16 mouse cellular contexts compared by ENCODE assay signal in the genomic region with DNA sequence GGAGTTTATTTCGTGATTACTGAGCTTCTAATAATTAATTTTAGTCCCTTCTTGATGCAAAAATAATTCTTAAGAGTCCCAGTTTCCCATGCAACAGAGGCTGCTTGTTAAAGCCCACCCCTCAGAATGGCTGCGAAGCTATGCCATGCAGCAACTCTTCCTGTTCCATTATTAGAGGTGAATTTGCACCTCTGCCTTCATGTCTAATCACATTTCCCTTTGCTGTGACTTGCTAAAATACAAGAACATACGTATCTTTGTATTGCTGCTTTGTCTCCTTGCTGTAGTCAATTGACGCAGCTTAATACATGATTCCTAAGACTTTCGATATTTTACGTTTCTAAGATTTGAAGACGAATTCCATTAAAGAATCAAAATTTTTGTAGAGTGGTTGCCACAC. TPM values are rescaled to one million over a fixed set of nuclear protein-coding genes. Genes with fewer than 3 reads are reported as not detected.
DNase-seq lines count a peak whose midpoint lies in the region; ATAC-seq and TF ChIP-seq lines count a peak whose summit lies in the region.
"Had no signal": no experiment of that assay in that cellular context is flagged by ENCODE, and none has a peak within 500 bp of the region (broad histone marks: within the 10 kb centered on the region; RNA-seq: fewer than 3 reads in every experiment).

No protein-coding gene starts in this region.

- H3K9me3 ChIP-seq in heart, embryonic 10.5 days: no peaks in the 10 kb centered on the region
- H3K9me3 ChIP-seq in midbrain, embryonic 11.5 days (ENCODE audit: control insufficient read depth, low read length): no peaks in the 10 kb centered on the region
- H3K9me3 ChIP-seq in midbrain, embryonic 16.5 days (replicated peaks; ENCODE audit: control insufficient read depth, low read length, poor library complexity, severe bottlenecking): no peaks in the 10 kb centered on the region
- H3K9me3 ChIP-seq in forebrain, postnatal 0 days (ENCODE audit: low read length): no peaks in the 10 kb centered on the region
- H3K9me3 ChIP-seq: kidney, embryonic 15.5 days; limb, embryonic 13.5 days had no signal

- H3K4me3 ChIP-seq in heart, embryonic 10.5 days: peak overlapping the region; percentile 72; the same call in 1 of the 2 replicates
- H3K4me3 ChIP-seq in heart, adult 2 months: no peak overlapping the region
- no peak overlapping the region for H3K4me3 ChIP-seq in midbrain, embryonic 11.5 days (ENCODE audit: low read depth, low read length)
- no peak overlapping the region for H3K4me3 ChIP-seq in midbrain, embryonic 16.5 days (ENCODE audit: low read depth, low read length)
- no peak overlapping the region for H3K4me3 ChIP-seq in forebrain, postnatal 0 days (ENCODE audit: low read depth, low read length)

- no peak for TF ChIP-seq CTCF in heart, adult 2 months (IDR thresholded peaks at IDR 0.05)
- TF ChIP-seq CTCF in forebrain, postnatal 0 days (IDR thresholded peaks at IDR 0.05; ENCODE audit: low read depth): no peak

- no peak overlapping the region for H3K9ac ChIP-seq in heart, adult 2 months (ENCODE audit: low read depth, low read length)
- peak overlapping the region; percentile 13; the same call in 1 of the 2 replicates for H3K9ac ChIP-seq in midbrain, embryonic 11.5 days (ENCODE audit: low read length)
- no peak overlapping the region for H3K9ac ChIP-seq in midbrain, embryonic 16.5 days (ENCODE audit: low read depth, low read length)
- H3K9ac ChIP-seq in forebrain, postnatal 0 days: no peak overlapping the region

- WGBS in heart, embryonic 10.5 days: 73% methylated on average over 7 of the region's 7 CpGs
- 97% methylated on average over 7 of the region's 7 CpGs for WGBS in heart, adult 2 months
- 21% methylated on average over 7 of the region's 7 CpGs for WGBS in midbrain, embryonic 11.5 days
- WGBS in midbrain, embryonic 16.5 days: 61% methylated on average over 7 of the region's 7 CpGs
- WGBS in forebrain, postnatal 0 days: 65% methylated on average over 7 of the region's 7 CpGs

- DNase-seq in heart, embryonic 10.5 days (ENCODE audit: low spot score): peak; percentile 67
- no peak for DNase-seq in heart, adult 2 months
- peak; percentile 94 for DNase-seq in midbrain, embryonic 11.5 days (ENCODE audit: low spot score, missing footprints)
- peak; percentile 51 for DNase-seq in forebrain, postnatal 0 days
- peak; percentile 33 for DNase-seq in retina, postnatal 1 day
- DNase-seq in spleen, postnatal 36 days (ENCODE audit: low spot score in 2 of 2): no peak
- DNase-seq in left cerebral cortex, postnatal 4 days: no peak
- DNase-seq: adrenal gland, postnatal 25 days; gastrocnemius, postnatal 25 days; liver, postnatal 0 days; right cerebral cortex, adult 18-20 months had no signal

- H3K27ac ChIP-seq in heart, embryonic 10.5 days: peak overlapping the region; percentile 98
- H3K27ac ChIP-seq in heart, adult 2 months: no peak overlapping the region
- H3K27ac ChIP-seq in midbrain, embryonic 11.5 days (ENCODE audit: low read depth, low read length): peak overlapping the region; percentile 85; the same call in 1 of the 2 replicates
- no peak overlapping the region for H3K27ac ChIP-seq in midbrain, embryonic 16.5 days (ENCODE audit: low read length)
- no peak overlapping the region for H3K27ac ChIP-seq in forebrain, postnatal 0 days (ENCODE audit: low read depth, low read length)

- H3K36me3 ChIP-seq in heart, embryonic 10.5 days: no peaks in the 10 kb centered on the region
- H3K36me3 ChIP-seq in heart, adult 2 months (ENCODE audit: control insufficient read depth, insufficient read depth, low read length): no peaks in the 10 kb centered on the region
- H3K36me3 ChIP-seq in midbrain, embryonic 11.5 days (ENCODE audit: control insufficient read depth, insufficient read depth, low read length): no peaks in the 10 kb centered on the region
- no peaks in the 10 kb centered on the region for H3K36me3 ChIP-seq in midbrain, embryonic 16.5 days (ENCODE audit: control insufficient read depth, insufficient read depth, low read length)
- no peaks in the 10 kb centered on the region for H3K36me3 ChIP-seq in forebrain, postnatal 0 days (ENCODE audit: insufficient read depth)
- H3K36me3 ChIP-seq: kidney, embryonic 15.5 days; limb, embryonic 13.5 days had no signal

- H3K27me3 ChIP-seq in heart, embryonic 10.5 days (ENCODE audit: insufficient read depth, poor library complexity, severe bottlenecking): no peaks in the 10 kb centered on the region
- H3K27me3 ChIP-seq in heart, adult 2 months (ENCODE audit: control insufficient read depth, insufficient read depth, low read length): no peaks in the 10 kb centered on the region
- no peaks in the 10 kb centered on the region for H3K27me3 ChIP-seq in midbrain, embryonic 11.5 days (ENCODE audit: control insufficient read depth, insufficient read depth, low read length)
- H3K27me3 ChIP-seq in midbrain, embryonic 16.5 days (ENCODE audit: control insufficient read depth, insufficient read depth, low read depth, low read length): no peaks in the 10 kb centered on the region
- no peaks in the 10 kb centered on the region for H3K27me3 ChIP-seq in forebrain, postnatal 0 days (ENCODE audit: insufficient read depth, low read length)
- H3K27me3 ChIP-seq: kidney, embryonic 15.5 days; limb, embryonic 13.5 days had no signal

- TF ChIP-seq EP300 in heart, adult 2 months (IDR thresholded peaks at IDR 0.05; ENCODE audit: insufficient read depth, low read depth, low read length): no peak

- TF ChIP-seq POLR2A in heart, adult 2 months (IDR thresholded peaks at IDR 0.05; ENCODE audit: insufficient read depth, low read depth, low read length): no peak

- ATAC-seq in midbrain, embryonic 11.5 days (ENCODE audit: low FRiP score): no peak
- ATAC-seq in midbrain, embryonic 16.5 days: no peak
- no peak for ATAC-seq in forebrain, postnatal 0 days
- ATAC-seq: liver, postnatal 0 days had no signal

- H3K79me2 ChIP-seq in heart, adult 2 months (replicated peaks; ENCODE audit: control insufficient read depth, insufficient read depth, low read length): no peaks in the 10 kb centered on the region

- intact Hi-C loops in heart, adult 2 months (cut with DNase I): loop anchor here (2.0 to 10.0 kb wide), 6 partner anchors 27 to 738 kb away; a partner anchor contains a TSS
- intact Hi-C loops in left cerebral cortex, postnatal 4 days (cut with DNase I): loop anchor here (10.0 kb wide), 2 partner anchors 595 to 665 kb away; a partner anchor contains a TSS

- peak overlapping the region; percentile 99 for H3K4me2 ChIP-seq in midbrain, embryonic 11.5 days
- H3K4me2 ChIP-seq in midbrain, embryonic 16.5 days (ENCODE audit: low read length): no peak overlapping the region
- H3K4me2 ChIP-seq in forebrain, postnatal 0 days (ENCODE audit: low read depth): no peak overlapping the region

- peaks cover 50% of the 10 kb centered on the region for H3K4me1 ChIP-seq in heart, embryonic 10.5 days
- peaks cover 3% of the 10 kb centered on the region for H3K4me1 ChIP-seq in heart, adult 2 months (ENCODE audit: control insufficient read depth, insufficient read depth, low read length)
- peaks cover 35% of the 10 kb centered on the region for H3K4me1 ChIP-seq in midbrain, embryonic 11.5 days (ENCODE audit: control insufficient read depth, insufficient read depth, low read length)
- H3K4me1 ChIP-seq in midbrain, embryonic 16.5 days (ENCODE audit: control insufficient read depth, insufficient read depth, low read length): peaks cover 33% of the 10 kb centered on the region
- peaks cover 20% of the 10 kb centered on the region for H3K4me1 ChIP-seq in forebrain, postnatal 0 days (ENCODE audit: insufficient read depth)

RNA-seq across cellular contexts. Expression of a gene that starts 7.9 kb away (rescaled TPM):
- polyA plus RNA-seq in heart, embryonic 10.5 days (2016; fragmentation: Nextera tagmentation; extraction: Ambion mirVana): 14.5 and 14.9 TPM in 2 replicates
- 1 to 10 TPM; 3.4 to 4.5 TPM for total RNA-seq in heart, adult 2 months (2021)
- 2.2 and 3.9 TPM in 2 replicates for polyA plus RNA-seq in heart, adult 2 months (2012; rRNA removed)
- polyA plus RNA-seq in midbrain, embryonic 11.5 days (2014; fragmentation: Nextera tagmentation; extraction: Ambion mirVana): 10.5 and 11.6 TPM in 2 replicates
- 7.5 and 10.8 TPM in 2 replicates for polyA plus RNA-seq in midbrain, embryonic 16.5 days (2015; fragmentation: Nextera tagmentation; extraction: Ambion mirVana)
- 2.6 and 3.5 TPM in 2 replicates for total RNA-seq in forebrain, postnatal 0 days (2014; rRNA removed)
- polyA plus RNA-seq in forebrain, postnatal 0 days (2015; fragmentation: Nextera tagmentation; extraction: Ambion mirVana): 10.1 and 11.8 TPM in 2 replicates
- 1 to 10 TPM; 3.2 to 5.2 TPM for total RNA-seq in left cerebral cortex, postnatal 4 days (2021)

RNA-seq across cellular contexts. Expression of a gene that starts 19.2 kb away (rescaled TPM):
- polyA plus RNA-seq in heart, embryonic 10.5 days (2016; fragmentation: Nextera tagmentation; extraction: Ambion mirVana): 6.7 and 9.4 TPM in 2 replicates
- 1 to 10 TPM; 1.7 to 4.5 TPM for total RNA-seq in heart, adult 2 months (2021)
- 2.0 and 3.7 TPM in 2 replicates for polyA plus RNA-seq in heart, adult 2 months (2012; rRNA removed)
- 22.9 and 23.4 TPM in 2 replicates for polyA plus RNA-seq in midbrain, embryonic 11.5 days (2014; fragmentation: Nextera tagmentation; extraction: Ambion mirVana)
- 5.0 and 7.4 TPM in 2 replicates for polyA plus RNA-seq in midbrain, embryonic 16.5 days (2015; fragmentation: Nextera tagmentation; extraction: Ambion mirVana)
- total RNA-seq in forebrain, postnatal 0 days (2014; rRNA removed): 11.4 and 12.6 TPM in 2 replicates
- polyA plus RNA-seq in forebrain, postnatal 0 days (2015; fragmentation: Nextera tagmentation; extraction: Ambion mirVana): 4.3 and 4.9 TPM in 2 replicates
- 10 to 100 TPM; 11.6 to 13.9 TPM for total RNA-seq in left cerebral cortex, postnatal 4 days (2021)

RNA-seq across cellular contexts. Expression of a gene that starts 25.4 kb away (rescaled TPM):
- polyA plus RNA-seq in heart, embryonic 10.5 days (2016; fragmentation: Nextera tagmentation; extraction: Ambion mirVana): 39.8 and 54.8 TPM in 2 replicates
- 10 to 100 TPM; 32.5 to 32.8 TPM for total RNA-seq in heart, adult 2 months (2021)
- polyA plus RNA-seq in heart, adult 2 months (2012; rRNA removed): 20.6 and 23.3 TPM in 2 replicates
- polyA plus RNA-seq in midbrain, embryonic 11.5 days (2014; fragmentation: Nextera tagmentation; extraction: Ambion mirVana): 54.1 and 57.2 TPM in 2 replicates
- 43.7 and 45.8 TPM in 2 replicates for polyA plus RNA-seq in midbrain, embryonic 16.5 days (2015; fragmentation: Nextera tagmentation; extraction: Ambion mirVana)
- total RNA-seq in forebrain, postnatal 0 days (2014; rRNA removed): 27.3 and 31.3 TPM in 2 replicates
- 15.9 and 27.4 TPM in 2 replicates for polyA plus RNA-seq in forebrain, postnatal 0 days (2015; fragmentation: Nextera tagmentation; extraction: Ambion mirVana)
- 10 to 100 TPM; 50.4 to 59.6 TPM for total RNA-seq in left cerebral cortex, postnatal 4 days (2021)

RNA-seq across cellular contexts. Expression of a gene that starts 32.9 kb away (rescaled TPM):
- not detected in 2 replicates for polyA plus RNA-seq in heart, embryonic 10.5 days (2016; fragmentation: Nextera tagmentation; extraction: Ambion mirVana)
- not detected for total RNA-seq in heart, adult 2 months (2021)
- polyA plus RNA-seq in heart, adult 2 months (2012; rRNA removed): 0.51 TPM in 1 of 2 replicates, not detected in the other
- not detected in 2 replicates for polyA plus RNA-seq in midbrain, embryonic 11.5 days (2014; fragmentation: Nextera tagmentation; extraction: Ambion mirVana)
- not detected in 2 replicates for polyA plus RNA-seq in midbrain, embryonic 16.5 days (2015; fragmentation: Nextera tagmentation; extraction: Ambion mirVana)
- total RNA-seq in forebrain, postnatal 0 days (2014; rRNA removed): not detected in 2 replicates
- not detected in 2 replicates for polyA plus RNA-seq in forebrain, postnatal 0 days (2015; fragmentation: Nextera tagmentation; extraction: Ambion mirVana)
- total RNA-seq in left cerebral cortex, postnatal 4 days (2021): not detected
- total RNA-seq: adrenal gland, postnatal 25 days; gastrocnemius, postnatal 25 days; layer of hippocampus, postnatal 10 days had no signal
- polyA plus RNA-seq: kidney, embryonic 15.5 days; limb, embryonic 13.5 days; liver, postnatal 0 days; spleen, adult 2 months had no signal

Comparison
In these comparisons a context has a peak if more than half of its experiments do, and no peak if none do; other contexts are left out.
1. DNase-seq: peak in heart, embryonic 10.5 days (single experiment), midbrain, embryonic 11.5 days (single experiment), forebrain, postnatal 0 days (single experiment) and retina, postnatal 1 day (single experiment); none in heart, adult 2 months (0 of 2), spleen, postnatal 36 days (0 of 2) and left cerebral cortex, postnatal 4 days (single experiment).
2. H3K27ac ChIP-seq: peak in heart, embryonic 10.5 days (single experiment) and midbrain, embryonic 11.5 days (single experiment); none in heart, adult 2 months (single experiment), midbrain, embryonic 16.5 days (single experiment) and forebrain, postnatal 0 days (single experiment).